Mouse (Mus musculus) neural tube, embryonic 15.5 days (tissue): ENCODE measurements around the gene Zfp110. TPM values are rescaled to one million over a fixed set of nuclear protein-coding genes. Genes with fewer than 3 reads are reported as not detected.

ENCODE experiments used
- polyA plus RNA-seq: library from polyadenylated mRNA; unstranded; fragments of >200 nt; fragmentation: Nextera tagmentation; extraction: Ambion mirVana; gene quantifications from 2 replicates; pipeline ENCODE4 v1.2.1, GENCODE M21; 2015

The Zfp110 gene
- polyA plus RNA-seq, 1 experiment from 2014 or later, result 23.4 TPM

Other genes with a start within 250 kb of the Zfp110 start
- 0.01 TPM in 1 of 2 replicates, not detected in the other for gene Vmn2r53, start 226.0 kb upstream of the Zfp110 start, polyA plus RNA-seq
- not detected in 2 replicates for gene Vmn2r54, start 194.4 kb upstream of the Zfp110 start, polyA plus RNA-seq
- gene Vmn2r55, start 149.8 kb upstream of the Zfp110 start, polyA plus RNA-seq, result not detected in 2 replicates
- not detected in 2 replicates for gene Vmn2r56, start 99.8 kb upstream of the Zfp110 start, polyA plus RNA-seq
- 25.2 and 33.4 TPM in 2 replicates for gene Zscan18, start 31.1 kb upstream of the Zfp110 start, polyA plus RNA-seq
- gene Zfp329, start 15.9 kb upstream of the Zfp110 start, polyA plus RNA-seq, result 26.7 and 27.0 TPM in 2 replicates
- 6.7 and 7.5 TPM in 2 replicates for gene Zfp128, start 46.4 kb downstream of the Zfp110 start, polyA plus RNA-seq
- 9.8 and 13.6 TPM in 2 replicates for gene Zscan22, start 63.1 kb downstream of the Zfp110 start, polyA plus RNA-seq
- gene Rps5, start 87.5 kb downstream of the Zfp110 start, polyA plus RNA-seq, result 564 and 667 TPM in 2 replicates
- gene Rnf225, start 92.7 kb downstream of the Zfp110 start, polyA plus RNA-seq, result 0.96 and 1.1 TPM in 2 replicates
- 13.1 and 13.3 TPM in 2 replicates for gene Zfp324, start 131.1 kb downstream of the Zfp110 start, polyA plus RNA-seq
- 9.1 and 10.3 TPM in 2 replicates for gene Zfp446, start 143.1 kb downstream of the Zfp110 start, polyA plus RNA-seq
- 0.49 and 0.68 TPM in 2 replicates for gene Slc27a5, start 163.4 kb downstream of the Zfp110 start, polyA plus RNA-seq
- gene Trim28, start 164.4 kb downstream of the Zfp110 start, polyA plus RNA-seq, result 202 and 224 TPM in 2 replicates
- 37.6 and 38.7 TPM in 2 replicates for gene Zbtb45, start 175.3 kb downstream of the Zfp110 start, polyA plus RNA-seq
- 165 and 170 TPM in 2 replicates for gene Chmp2a, start 200.0 kb downstream of the Zfp110 start, polyA plus RNA-seq
- 129 and 149 TPM in 2 replicates for gene Ube2m, start 203.5 kb downstream of the Zfp110 start, polyA plus RNA-seq
- gene Mzf1, start 220.0 kb downstream of the Zfp110 start, polyA plus RNA-seq, result 7.7 and 8.8 TPM in 2 replicates